Mouse (Mus musculus) lung, postnatal 0 days (tissue): ENCODE measurements around the gene 2010111I01Rik.

ENCODE experiments used
- CTCF ChIP-seq: IDR thresholded peaks from 2 replicates; pipeline ENCODE4 v1.5.1; 2016; ENCODE audit warnings: antibody characterized with exemption, mild to moderate bottlenecking
- EP300 ChIP-seq: IDR thresholded peaks from 2 replicates; pipeline ENCODE4 v1.6.1; 2016; ENCODE audit warnings: antibody characterized with exemption, mild to moderate bottlenecking, control low read depth

GRCm38 (mm10) chr13:63205750-63206149 is 241.1 kb downstream of the 2010111I01Rik start:
- TF ChIP-seq CTCF (no peak), EP300 (no peak)
